Mouse (Mus musculus) stomach, postnatal 0 days (tissue): ENCODE measurements at regions not wholly inside any gene's neighbourhood (a gene's known extent, or its start where the extent isn't known, plus 50 kb on each side); places are given as distances from the start of the nearest gene placed in this dataset.

ENCODE experiments used
- ATAC-seq: fragments of 200-750 bp; cut with Nextera tagmentation; 2 replicates; pipeline ENCODE4 v1.8.0; 2017; ENCODE audit not compliant: low FRiP score, low TSS enrichment
- DNase-seq: peaks from one replicate; pipeline ENCODE4 v3.0.0-alpha.2; 2016; ENCODE audit warnings: low spot score
- H3K27ac ChIP-seq: fragments of 300-500 bp; sonication (generic); replicated peaks from 2 replicates; pipeline ENCODE4 v1.5.1; 2014; ENCODE audit warnings: mild to moderate bottlenecking, control low read depth
- H3K27me3 ChIP-seq: fragments of 300-500 bp; sonication (generic); 2 replicates; pipeline ENCODE4 v1.6.1; 2014; ENCODE audit warnings: low read length; ENCODE audit not compliant: control insufficient read depth, insufficient read depth
- H3K36me3 ChIP-seq: fragments of 300-500 bp; sonication (generic); 2 replicates; pipeline ENCODE4 v1.6.1; 2014; ENCODE audit warnings: low read length, mixed read lengths; ENCODE audit not compliant: control insufficient read depth, insufficient read depth
- H3K4me1 ChIP-seq: fragments of 300-500 bp; sonication (generic); replicated peaks from 2 replicates; pipeline ENCODE4 v1.6.1; 2014; ENCODE audit warnings: antibody characterized with exemption; ENCODE audit not compliant: control insufficient read depth, insufficient read depth
- H3K4me2 ChIP-seq: fragments of 300-500 bp; sonication (generic); replicated peaks from 2 replicates; pipeline ENCODE4 v1.6.1; 2014; ENCODE audit warnings: low read depth, mild to moderate bottlenecking, control low read depth, moderate library complexity
- H3K4me3 ChIP-seq: fragments of 300-500 bp; sonication (generic); 2 replicates; pipeline ENCODE4 v1.5.1; 2014; ENCODE audit warnings: low read depth, low read length, control low read depth
- H3K9ac ChIP-seq: fragments of 300-500 bp; sonication (generic); 2 replicates; pipeline ENCODE4 v1.6.1; 2014; ENCODE audit warnings: mild to moderate bottlenecking, low read length, control low read depth, mixed read lengths
- H3K9me3 ChIP-seq: fragments of 300-500 bp; sonication (generic); 2 replicates; pipeline ENCODE4 v1.6.1; 2016; ENCODE audit warnings: low read length; ENCODE audit not compliant: control insufficient read depth
- CTCF ChIP-seq: IDR thresholded peaks from 2 replicates; pipeline ENCODE4 v1.5.1; 2016; ENCODE audit warnings: antibody characterized with exemption, low read depth, mild to moderate bottlenecking, moderate library complexity
- EP300 ChIP-seq: optimal IDR thresholded peaks from 2 replicates; pipeline ENCODE3; 2016; ENCODE audit warnings: antibody characterized with exemption
- WGBS: fragments of 180-500 bp; shearing (Covaris S2); extraction: QIAGEN DNeasy Blood & Tissue Kit; methylation state at CpG from one replicate; pipeline ENCODE4 v1.1.7; 2014; 5-methylcytosine and 5-hydroxymethylcytosine counted together

- Histone ChIP-seq H3K27me3 (no peaks in the 10 kb centered on the region), H3K4me2 (no peak overlapping the region), H3K36me3 (no peaks in the 10 kb centered on the region), H3K9ac (no peak overlapping the region), H3K4me1 (no peaks in the 10 kb centered on the region), H3K27ac (no peak overlapping the region), H3K9me3 (no peaks in the 10 kb centered on the region), H3K4me3 (no peak overlapping the region)
- 79% methylated on average over 3 of the region's 3 CpGs for WGBS
- TF ChIP-seq EP300 (no peak), CTCF (no peak)
- DNase-seq: no peak
- ATAC-seq: no peak
Observed at GRCm38 (mm10) chr13:26272850-26273249, 497.1 kb downstream of the Hdgfl1 start.

- Histone ChIP-seq H3K9ac (no peak overlapping the region), H3K4me2 (no peak overlapping the region)
- DNase-seq: no peak
Observed at GRCm38 (mm10) chr13:26267501-26267900, 502.5 kb downstream of the Hdgfl1 start.

GRCm38 (mm10) chr13:26235941-26236340, 534.0 kb downstream of the Hdgfl1 start:
- Histone ChIP-seq H3K4me3 (no peak overlapping the region), H3K4me2 (no peak overlapping the region), H3K9ac (no peak overlapping the region), H3K9me3 (no peaks in the 10 kb centered on the region), H3K36me3 (no peaks in the 10 kb centered on the region), H3K27ac (no peak overlapping the region), H3K27me3 (no peaks in the 10 kb centered on the region), H3K4me1 (no peaks in the 10 kb centered on the region)
- DNase-seq (no peak), ATAC-seq (no peak)
- TF ChIP-seq EP300: no peak
- no peak for TF ChIP-seq CTCF
- WGBS: 79% methylated on average over 5 of the region's 5 CpGs

More at GRCm38 (mm10) chr13:26267501-26267900, 502.5 kb downstream of the Hdgfl1 start:
- 73% methylated on average over 2 of the region's 2 CpGs for WGBS
- Histone ChIP-seq H3K4me1 (no peaks in the 10 kb centered on the region), H3K4me3 (no peak overlapping the region), H3K9me3 (no peaks in the 10 kb centered on the region), H3K27ac (no peak overlapping the region), H3K36me3 (no peaks in the 10 kb centered on the region), H3K27me3 (no peaks in the 10 kb centered on the region)
- no peak for ATAC-seq
- no peak for TF ChIP-seq EP300
- no peak for TF ChIP-seq CTCF

GRCm38 (mm10) chr13:26234703-26235102, 535.3 kb downstream of the Hdgfl1 start:
- ATAC-seq: no peak
- Histone ChIP-seq H3K4me3 (no peak overlapping the region), H3K27me3 (no peaks in the 10 kb centered on the region), H3K9ac (no peak overlapping the region), H3K27ac (no peak overlapping the region), H3K36me3 (no peaks in the 10 kb centered on the region), H3K4me1 (no peaks in the 10 kb centered on the region), H3K9me3 (no peaks in the 10 kb centered on the region), H3K4me2 (no peak overlapping the region)
- TF ChIP-seq EP300 (no peak), CTCF (no peak)
- WGBS: 48% methylated on average over 1 of the region's 1 CpGs
- DNase-seq: no peak

- 65% methylated on average over 3 of the region's 3 CpGs for WGBS
- DNase-seq (no peak), ATAC-seq (no peak)
- Histone ChIP-seq H3K4me2 (no peak overlapping the region), H3K4me3 (no peak overlapping the region), H3K27me3 (no peaks in the 10 kb centered on the region), H3K27ac (no peak overlapping the region), H3K9ac (no peak overlapping the region), H3K9me3 (no peaks in the 10 kb centered on the region), H3K4me1 (no peaks in the 10 kb centered on the region), H3K36me3 (no peaks in the 10 kb centered on the region)
- no peak for TF ChIP-seq CTCF
- TF ChIP-seq EP300: no peak
Observed at GRCm38 (mm10) chr13:26217299-26217698, 552.7 kb downstream of the Hdgfl1 start.

GRCm38 (mm10) chr13:26216579-26216978, 553.4 kb downstream of the Hdgfl1 start:
- Histone ChIP-seq H3K9ac (no peak overlapping the region), H3K4me2 (no peak overlapping the region), H3K36me3 (no peaks in the 10 kb centered on the region), H3K4me3 (no peak overlapping the region), H3K4me1 (no peaks in the 10 kb centered on the region), H3K27ac (no peak overlapping the region), H3K27me3 (no peaks in the 10 kb centered on the region), H3K9me3 (no peaks in the 10 kb centered on the region)
- DNase-seq: no peak
- TF ChIP-seq CTCF: no peak
- no peak for TF ChIP-seq EP300
- ATAC-seq: no peak
